Mouse (Mus musculus) liver, embryonic 14.5 days (tissue): ENCODE measurements around the gene Gm28043. TPM values are rescaled to one million over a fixed set of nuclear protein-coding genes. Genes with fewer than 3 reads are reported as not detected.

Experiments used
- ATAC-seq: fragments of 200-750 bp; cut with Nextera tagmentation; 2 replicates; pipeline ENCODE4 v1.8.0; 2017; ENCODE audit warnings: moderate number of reproducible peaks, mild to moderate bottlenecking, moderate library complexity; ENCODE audit not compliant: insufficient read depth
- DNase-seq, 3 experiments: peaks; one replicate each; pipeline ENCODE4 v3.0.0-alpha.2; 2012 to 2013; ENCODE audit warnings: low read depth in 3 of 3, low spot score in 3 of 3
- H3K27ac ChIP-seq: fragments of 300-500 bp; sonication (generic); 2 replicates; pipeline ENCODE4 v1.5.1; 2014; ENCODE audit warnings: moderate library complexity, mild to moderate bottlenecking, control low read depth, inconsistent platforms
- H3K27me3 ChIP-seq: fragments of 300-500 bp; sonication (generic); 2 replicates; pipeline ENCODE4 v1.6.1; 2014; ENCODE audit warnings: mild to moderate bottlenecking, low read length, moderate library complexity; ENCODE audit not compliant: control insufficient read depth, insufficient read depth
- H3K36me3 ChIP-seq: fragments of 300-500 bp; sonication (generic); replicated peaks from 2 replicates; pipeline ENCODE4 v1.6.1; 2014; ENCODE audit warnings: low read depth; ENCODE audit not compliant: control insufficient read depth, insufficient read depth
- H3K4me1 ChIP-seq, 2 experiments: fragments of 200-500 bp in 1 of 2; fragments of 300-500 bp in 1 of 2; sonication (generic) in 1 of 2; replicated peaks; 2 replicates each; pipeline ENCODE4 v1.6.1; 2012 to 2014; ENCODE audit warnings: antibody characterized with exemption in 1 of 2, inconsistent platforms in 1 of 2, low read length in 1 of 2; ENCODE audit not compliant: control insufficient read depth in 2 of 2, insufficient read depth in 2 of 2
- H3K4me2 ChIP-seq: fragments of 300-500 bp; sonication (generic); 2 replicates; pipeline ENCODE4 v1.6.1; 2014; ENCODE audit warnings: low read depth, mild to moderate bottlenecking, control low read depth, moderate library complexity
- H3K4me3 ChIP-seq, 2 experiments: fragments of 200-500 bp in 1 of 2; fragments of 300-500 bp in 1 of 2; sonication (generic) in 1 of 2; 2 replicates each; pipeline ENCODE4 v1.5.1; 2012 to 2014; ENCODE audit warnings: low read depth in 2 of 2, low read length in 2 of 2, mild to moderate bottlenecking in 2 of 2, control low read depth in 1 of 2, inconsistent platforms in 1 of 2, moderate library complexity in 1 of 2; ENCODE audit not compliant: insufficient read depth in 1 of 2
- H3K9ac ChIP-seq: fragments of 300-500 bp; sonication (generic); replicated peaks from 2 replicates; pipeline ENCODE4 v1.6.1; 2014; ENCODE audit warnings: mild to moderate bottlenecking, control low read depth, moderate library complexity
- H3K9me3 ChIP-seq: fragments of 300-500 bp; sonication (generic); 2 replicates; pipeline ENCODE4 v1.6.1; 2016; ENCODE audit warnings: low read length, mixed read lengths; ENCODE audit not compliant: control insufficient read depth
- CTCF ChIP-seq: IDR thresholded peaks from 2 replicates; pipeline ENCODE4 v1.5.1; 2016; ENCODE audit warnings: antibody characterized with exemption, low read depth, control low read depth
- EP300 ChIP-seq: IDR thresholded peaks from 2 replicates; pipeline ENCODE4 v1.6.1; 2016; ENCODE audit warnings: antibody characterized with exemption, low read depth
- WGBS: fragments of 180-500 bp; shearing (Covaris S2); extraction: QIAGEN DNeasy Blood & Tissue Kit; methylation state at CpG from one replicate; pipeline ENCODE4 v1.1.7; 2014; ENCODE audit not compliant: insufficient replicate concordance; 5-methylcytosine and 5-hydroxymethylcytosine counted together
- polyA plus RNA-seq, 2 experiments: library from polyadenylated mRNA; depleted of rRNA in 1 of 2; stranded (reverse) in 1 of 2; unstranded in 1 of 2; fragments of >200 nt; fragmentation: Nextera tagmentation in 1 of 2; extraction: Ambion mirVana in 1 of 2; gene quantifications; 2 replicates each; pipeline versions ENCODE4 v1.2.1 to v1.2.3; 2012 to 2014

Gene Gm28043
- polyA plus RNA-seq, 2 experiments = 0.38 to 1.4 TPM

DNA sequence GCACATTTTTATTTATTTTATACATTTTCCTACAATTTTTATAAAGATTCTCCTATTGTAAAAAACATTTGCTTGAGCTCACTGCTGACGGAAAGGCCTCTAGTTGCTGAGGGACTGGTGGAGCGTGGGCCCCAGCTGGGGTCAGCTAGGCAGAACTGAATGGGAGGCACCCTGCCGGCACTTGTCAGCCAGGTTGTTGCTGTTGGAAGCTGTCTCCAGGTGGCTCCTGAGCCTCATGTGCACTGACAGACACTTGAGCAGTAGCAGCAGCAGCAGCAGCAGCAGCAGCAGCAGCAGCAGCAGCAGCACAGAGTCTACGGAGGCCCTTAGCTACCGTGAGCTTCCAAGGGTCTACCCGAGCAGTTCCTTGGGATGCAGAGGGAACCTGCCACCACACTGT is 72.7 kb downstream of the Gm28043 start:
- 75% methylated on average over 6 of the region's 6 CpGs for WGBS
- peaks cover 72% of the 10 kb centered on the region for H3K36me3 ChIP-seq
- H3K4me2 ChIP-seq = no peak overlapping the region
- H3K4me3 ChIP-seq = no peak overlapping the region
- TF ChIP-seq EP300 = no peak
- TF ChIP-seq CTCF = no peak
- no peaks in the 10 kb centered on the region for H3K27me3 ChIP-seq
- H3K4me1 ChIP-seq = peaks cover 32 to 40% of the 10 kb centered on the region in 2 experiments
- no peaks in the 10 kb centered on the region for H3K9me3 ChIP-seq
- no peak for DNase-seq
- no peak overlapping the region for H3K9ac ChIP-seq
- H3K27ac ChIP-seq = no peak overlapping the region
- no peak for ATAC-seq

DNA sequence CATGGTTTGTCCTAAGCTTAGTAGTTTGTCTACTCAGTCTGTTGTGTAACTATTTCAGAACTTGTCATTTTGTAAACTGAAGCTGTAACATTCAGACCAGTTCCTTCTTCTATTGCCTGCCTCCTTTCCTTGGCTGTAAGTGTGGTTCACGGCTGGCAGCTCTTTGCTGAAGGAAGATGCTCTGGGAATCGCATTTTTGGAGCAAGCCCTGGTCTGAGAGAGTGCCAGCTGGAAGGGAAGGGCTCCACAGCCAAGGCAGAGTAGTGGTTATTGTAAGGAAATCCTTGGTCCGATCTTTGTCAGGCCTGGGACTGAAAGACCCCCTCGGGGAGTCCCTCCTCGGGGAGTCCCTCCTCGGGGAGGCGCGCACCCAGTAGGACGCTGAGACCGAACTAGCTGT is 73.9 kb downstream of the Gm28043 start:
- H3K4me3 ChIP-seq = no peak overlapping the region
- H3K4me1 ChIP-seq = peaks cover 36 to 43% of the 10 kb centered on the region in 2 experiments
- H3K36me3 ChIP-seq = peaks cover 62% of the 10 kb centered on the region
- H3K27ac ChIP-seq = no peak overlapping the region
- no peak for DNase-seq
- no peak for TF ChIP-seq CTCF
- TF ChIP-seq EP300 = no peak
- ATAC-seq = no peak
- H3K9ac ChIP-seq = no peak overlapping the region
- WGBS = 93% methylated on average over 10 of the region's 10 CpGs
- H3K9me3 ChIP-seq = no peaks in the 10 kb centered on the region
- no peak overlapping the region for H3K4me2 ChIP-seq
- no peaks in the 10 kb centered on the region for H3K27me3 ChIP-seq

DNA sequence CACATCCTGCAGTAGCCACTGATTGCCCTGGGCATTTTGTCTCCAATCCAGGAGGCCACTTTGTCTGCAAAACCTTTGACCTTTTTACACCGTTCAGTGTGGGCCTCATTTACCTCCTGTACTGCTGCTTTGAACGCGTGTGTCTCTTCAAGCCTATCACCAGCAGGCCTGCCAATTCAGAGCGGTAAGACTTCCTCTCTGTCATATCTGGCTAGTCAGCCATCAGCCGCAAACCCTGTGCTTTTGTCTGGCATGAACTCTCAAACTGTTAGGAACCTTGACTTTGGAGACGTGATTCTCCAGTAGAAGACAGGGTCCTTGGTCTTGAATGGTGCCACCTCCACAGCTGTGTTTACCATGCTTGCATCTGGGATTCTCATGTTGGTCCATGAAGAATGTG is 75.6 kb downstream of the Gm28043 start:
- Histone ChIP-seq H3K9me3 (no peaks in the 10 kb centered on the region), H3K36me3 (peaks cover 66% of the 10 kb centered on the region), H3K4me2 (no peak overlapping the region), H3K27me3 (no peaks in the 10 kb centered on the region), H3K4me3 (no peak overlapping the region), H3K9ac (no peak overlapping the region), H3K4me1 (peaks cover 22 to 29% of the 10 kb centered on the region in 2 experiments), H3K27ac (no peak overlapping the region)
- WGBS = 57% methylated on average over 6 of the region's 6 CpGs
- ATAC-seq = no peak
- no peak for TF ChIP-seq CTCF
- TF ChIP-seq EP300 = no peak
- DNase-seq = no peak

DNA sequence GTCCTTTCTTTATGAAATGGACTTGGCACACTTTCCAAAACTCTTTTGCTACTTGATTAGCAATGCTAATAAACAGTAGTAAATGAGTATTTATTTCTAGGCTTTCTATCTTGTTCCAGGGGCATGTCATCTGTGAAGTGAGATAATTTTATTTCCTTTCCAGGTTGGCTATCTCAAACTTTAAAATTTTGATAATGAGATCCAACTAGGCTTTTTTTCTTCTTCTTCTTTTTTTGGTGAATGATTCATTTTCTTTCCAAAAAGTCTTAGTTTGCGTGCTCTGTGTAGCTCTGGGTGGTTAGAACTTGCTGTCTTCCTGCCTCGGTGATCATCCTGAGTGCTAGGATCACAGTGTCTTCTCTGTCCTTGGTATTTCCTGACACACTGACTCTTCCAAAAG is 78.2 kb downstream of the Gm28043 start:
- TF ChIP-seq CTCF = no peak
- TF ChIP-seq EP300 = 0 out of 2 replicates have a peak, but pooled peaks have one; percentile 23
- DNase-seq (no peak), ATAC-seq (no peak)
- Histone ChIP-seq H3K4me2 (no peak overlapping the region), H3K9me3 (no peaks in the 10 kb centered on the region), H3K27ac (no peak overlapping the region), H3K4me1 (peaks cover 4% of the 10 kb centered on the region in 2 experiments), H3K9ac (no peak overlapping the region), H3K4me3 (no peak overlapping the region), H3K27me3 (no peaks in the 10 kb centered on the region), H3K36me3 (peaks cover 61% of the 10 kb centered on the region)
- 83% methylated on average over 2 of the region's 2 CpGs for WGBS

DNA sequence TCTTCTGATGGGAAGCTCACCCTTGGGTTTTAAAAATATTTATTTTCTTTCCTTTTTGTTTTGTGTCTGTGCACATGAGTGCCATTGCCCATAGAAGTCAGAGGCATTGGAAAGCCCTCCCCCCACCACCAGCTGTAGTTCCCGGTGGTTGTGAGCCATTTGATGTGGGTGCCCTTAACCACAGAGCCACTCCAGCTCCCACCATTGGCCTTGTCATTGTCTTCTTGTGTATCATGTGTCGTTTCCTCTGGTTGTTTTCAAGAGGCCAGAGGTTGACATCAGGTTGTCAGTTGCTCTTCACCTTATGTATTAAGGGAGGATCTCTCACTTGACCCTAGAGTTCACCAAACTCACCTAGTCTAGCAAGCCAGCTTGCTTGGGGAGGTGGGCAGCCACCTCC is 78.9 kb downstream of the Gm28043 start:
- no peak for ATAC-seq
- TF ChIP-seq CTCF (no peak), EP300 (no peak)
- H3K36me3 ChIP-seq = peaks cover 61% of the 10 kb centered on the region
- H3K4me2 ChIP-seq = no peak overlapping the region
- no peaks in the 10 kb centered on the region for H3K27me3 ChIP-seq
- no peak for DNase-seq
- H3K9ac ChIP-seq = no peak overlapping the region
- WGBS = 37% methylated on average over 2 of the region's 2 CpGs
- peaks cover 3 to 4% of the 10 kb centered on the region in 2 experiments; a peak in 3 of 4 replicates for H3K4me1 ChIP-seq
- no peak overlapping the region for H3K4me3 ChIP-seq
- no peaks in the 10 kb centered on the region for H3K9me3 ChIP-seq
- H3K27ac ChIP-seq = no peak overlapping the region
